Mouse (Mus musculus): ENCODE data around the gene Mamstr.

DNA sequence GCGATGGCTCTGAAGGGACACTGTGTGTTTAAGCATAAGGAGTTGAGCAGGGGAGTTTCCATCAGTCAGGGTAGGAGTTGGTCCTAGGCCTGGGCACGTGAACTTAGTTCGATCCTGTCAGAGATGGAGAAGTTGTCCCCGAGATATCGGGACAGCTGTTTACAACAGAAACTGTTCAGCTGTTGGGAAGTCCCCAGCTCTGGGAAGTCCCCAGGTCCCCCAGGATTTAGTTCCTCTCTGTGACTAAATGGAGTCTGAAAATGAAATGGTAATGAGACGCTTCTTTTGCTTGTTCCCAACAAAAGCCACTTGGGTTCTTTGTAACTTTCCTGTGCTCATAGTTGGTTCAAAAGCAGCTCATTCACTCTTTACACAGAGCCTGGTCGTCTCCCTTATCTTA lies 47.9 kb upstream of the Mamstr start:
- no peak for TF ChIP-seq CTCF (IDR thresholded peaks at IDR 0.05; ENCODE audit: borderline replicate concordance, extremely low read depth, insufficient read depth, insufficient read length)
- TF ChIP-seq POLR2A (IDR thresholded peaks at IDR 0.05; ENCODE audit: borderline replicate concordance, extremely low read depth, insufficient read depth, insufficient read length, poor library complexity, severe bottlenecking): no peak
